14 mouse cellular contexts compared by ENCODE assay signal in genomic region chr1:42230469-42231040, GRCm38 (mm10).
DNase-seq lines count a peak whose midpoint lies in the region; ATAC-seq and TF ChIP-seq lines count a peak whose summit lies in the region.
"Had no signal": no experiment of that assay in that cellular context is flagged by ENCODE, and none has a peak within 500 bp of the region (broad histone marks: within the 10 kb centered on the region; RNA-seq: fewer than 3 reads in every experiment).

No protein-coding gene starts in this region.

- peaks cover 38% of the 10 kb centered on the region for H3K4me1 ChIP-seq in forebrain, embryonic 13.5 days
- H3K4me1 ChIP-seq in forebrain, embryonic 12.5 days: peaks cover 18% of the 10 kb centered on the region
- H3K4me1 ChIP-seq in lung, embryonic 14.5 days (ENCODE audit: insufficient read depth): no peaks in the 10 kb centered on the region
- H3K4me1 ChIP-seq: liver, embryonic 15.5 days had no signal

- no peak for DNase-seq in lung, embryonic 14.5 days
- no peak for DNase-seq in lung, adult 18-20 months
- DNase-seq in brain, embryonic 18.5 days (ENCODE audit: low read depth, low spot score): peak; percentile 79
- peak; percentile 88 for DNase-seq in left cerebral cortex, postnatal 4 days
- DNase-seq in urinary bladder, postnatal 25 days (ENCODE audit: low spot score): no peak
- DNase-seq in thymus, postnatal 10 days (ENCODE audit: low spot score in 2 of 2): no peak
- DNase-seq: adrenal gland, postnatal 10 days; kidney, adult 9 months; thymus, postnatal 4 days had no signal

- no peaks in the 10 kb centered on the region for H3K27me3 ChIP-seq in forebrain, embryonic 13.5 days
- no peaks in the 10 kb centered on the region for H3K27me3 ChIP-seq in forebrain, embryonic 12.5 days
- no peaks in the 10 kb centered on the region for H3K27me3 ChIP-seq in lung, embryonic 14.5 days (ENCODE audit: insufficient read depth, low read length)
- H3K27me3 ChIP-seq: liver, embryonic 15.5 days; Patski had no signal

- peak overlapping the region; percentile 83 for H3K27ac ChIP-seq in forebrain, embryonic 13.5 days
- no peak overlapping the region for H3K27ac ChIP-seq in forebrain, embryonic 12.5 days
- peak overlapping the region; percentile 46; the same call in 1 of the 2 replicates for H3K27ac ChIP-seq in lung, embryonic 14.5 days (ENCODE audit: low read depth)
- H3K27ac ChIP-seq: liver, embryonic 15.5 days had no signal

- H3K4me2 ChIP-seq in forebrain, embryonic 13.5 days: peak overlapping the region; percentile 45
- no peak overlapping the region for H3K4me2 ChIP-seq in forebrain, embryonic 12.5 days
- no peak overlapping the region for H3K4me2 ChIP-seq in lung, embryonic 14.5 days
- H3K4me2 ChIP-seq: liver, embryonic 15.5 days had no signal

- H3K9ac ChIP-seq in forebrain, embryonic 13.5 days: no peak overlapping the region
- no peak overlapping the region for H3K9ac ChIP-seq in forebrain, embryonic 12.5 days
- H3K9ac ChIP-seq in lung, embryonic 14.5 days: no peak overlapping the region
- H3K9ac ChIP-seq: liver, embryonic 15.5 days had no signal

- H3K36me3 ChIP-seq in forebrain, embryonic 13.5 days (ENCODE audit: poor library complexity, severe bottlenecking): no peaks in the 10 kb centered on the region
- H3K36me3 ChIP-seq in forebrain, embryonic 12.5 days (replicated peaks): no peaks in the 10 kb centered on the region
- H3K36me3 ChIP-seq in lung, embryonic 14.5 days (ENCODE audit: insufficient read depth): no peaks in the 10 kb centered on the region
- H3K36me3 ChIP-seq: liver, embryonic 15.5 days had no signal

- peak overlapping the region; percentile 12; the same call in 1 of the 2 replicates for H3K4me3 ChIP-seq in forebrain, embryonic 13.5 days
- H3K4me3 ChIP-seq in forebrain, embryonic 12.5 days (replicated peaks): no peak overlapping the region
- H3K4me3 ChIP-seq in lung, embryonic 14.5 days (ENCODE audit: low read depth, low read length): no peak overlapping the region
- H3K4me3 ChIP-seq: liver, embryonic 15.5 days; myocyte had no signal

- intact Hi-C loops in left cerebral cortex, postnatal 4 days (cut with DNase I): loop anchor here (5.0 kb wide), 1 partner anchor 333 kb away; no protein-coding TSS in a partner anchor

- no peak for TF ChIP-seq CTCF in lung, embryonic 14.5 days (IDR thresholded peaks at IDR 0.05; ENCODE audit: low read depth)

- no peaks in the 10 kb centered on the region for H3K9me3 ChIP-seq in forebrain, embryonic 13.5 days (replicated peaks)
- no peaks in the 10 kb centered on the region for H3K9me3 ChIP-seq in forebrain, embryonic 12.5 days
- H3K9me3 ChIP-seq in lung, embryonic 14.5 days (ENCODE audit: low read depth, low read length): no peaks in the 10 kb centered on the region
- H3K9me3 ChIP-seq: liver, embryonic 15.5 days had no signal

- WGBS in forebrain, embryonic 13.5 days: 68% methylated on average over 21 of the region's 21 CpGs
- 92% methylated on average over 21 of the region's 21 CpGs for WGBS in forebrain, embryonic 12.5 days
- WGBS in lung, embryonic 14.5 days: 76% methylated on average over 21 of the region's 21 CpGs

- ATAC-seq in forebrain, embryonic 13.5 days: peak; percentile 80
- no peak for ATAC-seq in forebrain, embryonic 12.5 days (ENCODE audit: low FRiP score)
- no peak for ATAC-seq in lung, embryonic 14.5 days (ENCODE audit: insufficient read depth)
- ATAC-seq: Patski had no signal

Comparison
In these comparisons a context has a peak if more than half of its experiments do, and no peak if none do; other contexts are left out.
1. DNase-seq: peak in brain, embryonic 18.5 days (single experiment) and left cerebral cortex, postnatal 4 days (single experiment); none in lung, embryonic 14.5 days (single experiment), lung, adult 18-20 months (0 of 2), urinary bladder, postnatal 25 days (single experiment) and thymus, postnatal 10 days (0 of 2).